Mouse (Mus musculus) frontal cortex, adult 2 months (tissue): ENCODE measurements around the gene Wdr76. TPM values are rescaled to one million over a fixed set of nuclear protein-coding genes. Genes with fewer than 3 reads are reported as not detected.
"Not testable (repeated sequence)": the region's sequence is repeated elsewhere in the genome, so short reads cannot be mapped to it uniquely, and the experiment has no call there.

ENCODE experiments used
- DNase-seq, 2 experiments: peaks; one replicate each; pipeline ENCODE4 v3.0.0; 2022; ENCODE audit warnings: low spot score in 1 of 2; ENCODE audit errors: extremely low spot score in 1 of 2
- polyA plus RNA-seq: library from polyadenylated mRNA; depleted of rRNA; stranded (reverse); fragments of >200 nt; gene quantifications from 2 replicates; pipeline ENCODE4 v1.2.3, GENCODE M21; 2012

Gene Wdr76
- polyA plus RNA-seq, 1 experiment = 4.2 TPM

DNA sequence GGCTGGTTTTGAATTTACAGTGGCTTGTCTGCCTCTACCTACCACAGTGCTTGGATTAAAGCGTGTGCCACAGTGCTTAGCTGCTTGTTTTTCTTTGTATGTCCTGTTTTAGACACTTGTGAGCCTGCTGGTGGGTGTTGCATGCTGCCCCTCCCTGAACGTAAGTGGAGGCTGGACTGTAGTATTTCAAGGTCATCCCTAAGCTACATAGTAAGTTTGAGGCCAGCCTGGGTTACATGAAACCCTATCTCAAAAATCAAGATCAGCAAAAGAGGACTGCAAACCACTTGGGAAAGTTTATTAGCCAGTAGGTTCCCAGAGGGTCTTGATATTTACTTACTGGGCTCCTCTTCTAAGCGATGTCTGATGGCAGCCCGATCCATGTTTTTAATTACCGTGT, 11.6 kb downstream of the Wdr76 start:
- DNase-seq = no peak

- not testable (repeated sequence) for DNase-seq
Observed at GRCm38 (mm10) chr2:121518711-121519110, 12.2 kb downstream of the Wdr76 start.

- DNase-seq = peak; percentile 49 to 70
Observed at GRCm38 (mm10) chr2:121522006-121522405, 15.5 kb downstream of the Wdr76 start.

DNA sequence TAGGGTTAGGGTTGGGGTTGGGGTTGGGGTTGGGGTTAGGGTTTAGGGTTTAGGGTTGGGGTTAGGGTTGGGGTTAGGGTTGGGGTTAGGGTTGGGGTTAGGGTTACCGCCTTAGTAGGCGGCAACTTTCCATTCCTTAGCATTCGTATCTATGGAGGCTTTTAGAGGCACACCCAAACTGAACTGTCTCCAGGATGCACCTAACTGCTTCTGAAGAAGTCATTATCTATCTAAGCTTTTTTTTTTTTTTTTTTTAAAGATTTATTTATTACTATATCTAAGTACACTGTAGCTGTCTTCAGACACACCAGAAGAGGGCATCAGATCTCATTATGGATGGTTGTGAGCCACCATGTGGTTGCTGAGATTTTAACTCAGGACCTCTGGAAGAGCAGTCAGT, 16.3 kb downstream of the Wdr76 start:
- DNase-seq = not testable (repeated sequence)

GRCm38 (mm10) chr2:121525056-121525455, 18.5 kb downstream of the Wdr76 start:
- DNase-seq = peak; percentile 49 to 61

DNA sequence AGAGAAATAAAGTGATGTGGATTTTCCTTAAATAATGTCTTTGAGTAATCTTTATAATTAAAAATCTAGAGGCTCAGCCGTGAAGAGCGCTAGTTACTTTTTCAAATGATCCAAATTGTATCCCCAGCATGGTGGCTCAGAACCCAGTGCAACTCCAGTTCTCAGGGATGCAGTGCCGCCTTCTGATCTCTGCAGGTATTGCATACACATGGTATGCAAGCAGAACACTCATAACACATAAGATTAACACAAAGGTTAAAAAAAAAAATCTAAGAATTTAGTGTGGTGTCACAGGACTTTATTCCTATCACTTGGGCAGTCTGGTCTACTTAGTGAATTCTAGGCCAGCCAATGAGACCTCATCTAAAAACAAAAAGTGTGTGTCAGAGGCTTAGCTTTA, 38.3 kb downstream of the Wdr76 start:
- no peak for DNase-seq

DNA sequence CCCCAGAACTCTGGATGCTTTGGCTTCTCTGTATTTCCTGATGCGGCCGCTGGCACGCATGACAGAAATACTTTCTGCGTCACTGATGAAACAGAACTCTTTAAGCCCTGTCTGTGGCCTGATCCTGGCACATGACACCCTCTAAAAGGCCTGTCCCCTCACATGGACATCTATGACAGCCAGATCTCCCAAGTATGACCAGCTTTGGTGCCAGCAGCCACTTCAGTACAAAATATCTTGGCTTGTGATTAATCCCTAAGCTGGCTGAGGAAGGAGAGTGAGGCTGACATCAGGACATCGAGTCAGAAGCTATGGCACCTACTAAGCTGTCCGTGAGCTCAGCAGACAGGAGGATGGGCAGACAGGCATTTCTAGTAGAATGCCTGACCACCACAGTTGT, 43.1 kb downstream of the Wdr76 start:
- no peak for DNase-seq

- no peak for DNase-seq
Observed at GRCm38 (mm10) chr2:121551271-121551670, 44.7 kb downstream of the Wdr76 start.

- no peak for DNase-seq
Observed at GRCm38 (mm10) chr2:121563117-121563516, 56.6 kb downstream of the Wdr76 start.

- no peak for DNase-seq
Observed at GRCm38 (mm10) chr2:121565911-121566310, 59.4 kb downstream of the Wdr76 start.

- no peak for DNase-seq
Observed at GRCm38 (mm10) chr2:121570049-121570448, 63.5 kb downstream of the Wdr76 start.

- DNase-seq = peak in 1 of 2 experiments; percentile 36
Observed at GRCm38 (mm10) chr2:121570999-121571655, 64.6 kb downstream of the Wdr76 start.

- peak; percentile 72 to 96 for DNase-seq
Observed at GRCm38 (mm10) chr2:121571780-121572179, 65.3 kb downstream of the Wdr76 start.

DNA sequence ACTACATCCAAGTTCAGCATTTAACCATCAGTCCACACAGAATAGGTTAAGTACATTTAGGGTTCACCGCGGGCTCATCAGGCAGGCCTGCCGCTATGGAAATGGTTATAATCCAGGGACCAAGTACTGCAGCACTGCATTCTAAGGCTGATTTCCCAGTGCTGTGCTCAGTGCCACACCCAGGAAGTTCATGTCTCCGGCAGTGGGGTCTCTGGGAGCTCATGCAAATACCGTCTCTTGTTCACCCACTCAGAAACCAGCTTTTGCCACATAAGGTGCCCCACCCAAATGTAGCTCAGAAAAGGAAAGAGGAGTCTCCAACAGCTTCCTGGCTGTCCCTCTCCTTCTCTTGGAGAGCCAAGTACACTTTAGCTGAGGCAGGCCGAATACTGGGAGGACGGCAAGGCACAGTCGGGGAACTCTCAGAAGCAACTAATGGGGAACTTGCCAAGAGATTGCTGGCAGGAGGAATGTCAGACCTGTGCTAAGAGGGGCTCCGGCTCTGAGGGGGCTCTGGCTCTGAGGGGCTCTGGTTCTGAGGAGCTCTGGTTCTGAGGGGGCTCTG, 67.6 kb downstream of the Wdr76 start:
- no peak for DNase-seq

DNA sequence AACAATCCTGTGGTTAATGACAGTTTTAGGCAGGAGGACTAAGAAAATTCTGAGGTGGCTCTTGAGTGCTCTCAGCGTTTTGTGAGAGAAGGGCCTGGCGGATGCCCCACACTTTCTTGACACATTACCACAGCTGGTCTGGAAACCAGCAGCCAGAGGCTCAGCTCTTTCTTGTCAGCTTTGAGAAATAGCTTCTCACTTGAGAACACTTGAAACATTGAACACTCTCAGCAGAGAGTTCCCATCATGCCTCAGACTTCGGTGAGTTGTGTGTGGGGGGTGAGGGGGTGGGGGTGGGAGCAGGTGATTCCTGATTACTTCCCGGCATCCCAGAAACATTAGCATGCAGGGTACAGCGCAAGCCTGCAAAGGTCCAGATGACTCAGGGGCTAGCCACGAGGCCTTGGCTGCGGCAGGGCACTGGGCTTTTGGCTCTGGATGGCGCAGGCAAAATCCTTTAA, 69.2 kb downstream of the Wdr76 start:
- no peak for DNase-seq

DNA sequence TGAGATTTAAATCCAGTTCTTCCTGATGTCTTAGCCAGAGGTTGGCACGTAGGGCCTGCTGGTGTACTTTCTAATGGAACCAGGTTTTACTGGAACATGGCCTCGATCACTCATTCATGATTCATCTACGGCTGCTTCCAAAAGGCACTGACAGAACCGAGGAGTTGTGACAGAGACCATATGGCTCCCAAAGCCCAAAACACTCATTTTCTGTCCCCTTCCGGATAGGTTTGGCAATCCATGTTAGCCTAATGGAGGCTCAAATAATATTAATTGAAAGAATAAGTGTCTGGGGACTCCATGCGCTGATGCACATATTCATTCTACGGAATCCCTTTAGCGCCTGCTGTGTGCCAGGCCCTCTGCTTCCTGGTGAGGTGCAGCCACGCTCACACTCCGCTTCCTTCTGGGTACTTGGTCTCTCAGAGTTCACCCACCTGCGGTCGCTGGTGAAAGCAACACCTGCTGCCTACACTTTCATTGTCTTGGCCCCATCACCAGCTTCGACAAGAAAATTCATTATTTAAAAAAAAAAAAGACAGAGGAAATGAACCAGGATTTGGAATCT, 76.4 kb downstream of the Wdr76 start:
- DNase-seq = no peak

GRCm38 (mm10) chr2:121583468-121584116, 77.1 kb downstream of the Wdr76 start:
- DNase-seq = no peak

- no peak for DNase-seq
Observed at GRCm38 (mm10) chr2:121584705-121585104, 78.2 kb downstream of the Wdr76 start.

DNA sequence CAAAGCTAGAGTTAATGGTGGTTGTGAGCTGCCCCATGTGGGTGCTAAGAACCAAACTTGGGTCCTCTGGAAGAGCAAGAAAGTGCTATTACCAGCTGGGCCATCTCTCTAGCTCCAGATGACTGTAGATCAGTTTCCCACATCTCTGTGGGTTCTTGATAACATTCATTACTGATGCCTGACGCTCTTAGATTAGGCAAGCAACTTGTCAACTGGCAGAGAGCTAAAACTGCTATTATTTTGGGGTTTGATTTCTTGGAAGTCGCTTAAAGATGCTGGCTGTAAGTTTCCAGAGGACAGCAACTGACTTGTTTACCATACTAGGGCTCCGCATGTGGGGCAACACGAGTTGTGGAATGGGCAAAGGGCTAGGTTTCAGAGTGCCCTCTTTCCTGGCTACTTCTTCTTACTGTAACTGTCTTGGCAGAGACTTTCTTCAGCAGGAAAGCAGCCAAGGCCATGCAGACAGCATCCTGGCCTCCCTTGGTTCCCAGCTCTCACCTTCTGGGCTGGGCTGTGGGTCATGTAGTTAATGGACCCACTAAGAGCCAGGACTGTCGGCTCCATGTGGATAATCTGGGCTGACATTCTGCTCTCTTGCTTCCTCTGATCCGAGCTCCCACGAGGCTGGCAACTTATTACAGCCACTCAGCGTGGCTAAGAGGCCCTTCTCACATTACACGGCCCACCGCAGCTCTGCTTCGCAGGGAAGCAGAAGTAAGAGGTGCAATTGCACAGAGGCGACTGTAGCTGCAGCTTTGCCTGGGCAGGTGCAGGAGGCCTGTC, 81.2 kb downstream of the Wdr76 start:
- DNase-seq = no peak

DNA sequence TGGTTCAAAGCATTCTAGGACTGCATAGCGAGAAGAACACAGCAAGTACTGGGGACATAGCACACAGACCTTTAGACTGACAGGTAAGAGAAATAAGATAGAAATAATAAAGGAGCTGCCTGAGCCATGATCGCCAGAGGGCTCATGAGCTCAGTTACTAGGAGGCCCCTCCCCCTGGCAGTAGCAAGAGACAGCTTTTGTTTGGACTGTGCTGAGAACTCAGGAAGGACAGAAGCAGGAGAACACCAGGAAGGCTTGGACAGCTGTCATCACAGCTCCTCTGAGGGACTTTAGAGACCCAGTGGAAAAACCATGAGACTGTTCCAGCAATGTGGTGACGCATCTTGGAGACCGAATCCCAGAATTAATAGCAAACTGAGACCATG, 81.8 kb downstream of the Wdr76 start:
- no peak for DNase-seq

GRCm38 (mm10) chr2:121594131-121594530, 87.6 kb downstream of the Wdr76 start:
- no peak for DNase-seq
